Mouse (Mus musculus) heart, adult 9 months (tissue): ENCODE data around the gene Mpp1.
A peak's percentile ranks its signal among the peaks of the same experiment; 100 is the strongest.

Source experiments
- DNase-seq, 2 experiments: peaks; one replicate each; pipeline ENCODE4 v3.0.0; 2022; ENCODE audit warnings: low spot score in 2 of 2

Mpp1 gene

DNA sequence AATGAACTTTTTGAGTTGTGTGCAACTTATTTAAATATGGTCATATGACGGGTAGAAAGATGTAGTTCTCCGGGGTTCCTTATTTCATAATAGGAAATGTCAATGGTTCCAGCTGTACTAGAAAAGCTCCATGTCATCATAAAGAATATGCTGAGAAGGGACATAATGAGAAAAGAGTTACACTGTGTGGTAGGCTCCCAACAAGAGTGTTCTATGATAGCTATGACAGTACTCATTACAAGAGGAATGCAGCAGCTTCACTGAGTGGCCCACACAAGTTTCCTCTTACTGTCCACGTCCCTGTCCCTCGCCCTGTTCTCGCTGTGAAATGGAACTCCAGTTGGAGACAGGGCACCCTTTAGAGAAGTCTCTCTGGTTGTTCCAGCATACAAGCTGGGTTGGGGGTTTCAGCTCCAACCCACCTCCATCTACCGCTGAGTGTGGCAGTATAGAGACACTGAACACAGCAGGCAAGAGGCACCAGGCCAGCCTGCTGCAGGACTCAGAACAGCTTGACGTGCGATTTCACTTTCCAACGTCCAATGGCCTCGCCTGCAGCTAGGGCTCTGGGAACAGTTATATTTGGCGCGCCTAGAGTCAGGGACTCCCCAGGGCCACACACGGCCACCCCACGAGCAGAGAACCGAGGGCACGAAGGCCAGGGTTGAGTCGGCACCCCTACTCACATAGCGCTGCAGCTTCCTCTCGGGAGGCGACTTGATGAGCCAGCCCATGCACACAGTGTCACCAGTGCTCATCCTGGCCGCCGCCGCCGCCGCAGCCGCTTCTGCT, 46.6 kb downstream of the Mpp1 start:
- peak; percentile 1 to 23 for DNase-seq

- DNase-seq: no peak
Measured at GRCm38 (mm10) chrX:75082351-75082750, 48.5 kb downstream of the Mpp1 start.
